Mouse (Mus musculus): Measurements from ENCODE around the gene Ube2f. TPM values are rescaled to one million over a fixed set of nuclear protein-coding genes. Genes with fewer than 3 reads are reported as not detected.

The Ube2f gene
- 40.9 and 43.0 TPM in 2 replicates for total RNA-seq (2017)

- ATAC-seq (replicated peaks in 1 of 2; ENCODE audit: insufficient read depth in 1 of 2, low FRiP score in 2 of 2, low TSS enrichment in 1 of 2, low read depth in 1 of 2, poor library complexity in 2 of 2, severe bottlenecking in 2 of 2): peak; percentile 98 to 99
Observed at GRCm38 (mm10) chr1:91249564-91250414, at the start of gene Ube2f. Gene Ube2f, plus strand, starts transcription at chr1:91250304.

DNA sequence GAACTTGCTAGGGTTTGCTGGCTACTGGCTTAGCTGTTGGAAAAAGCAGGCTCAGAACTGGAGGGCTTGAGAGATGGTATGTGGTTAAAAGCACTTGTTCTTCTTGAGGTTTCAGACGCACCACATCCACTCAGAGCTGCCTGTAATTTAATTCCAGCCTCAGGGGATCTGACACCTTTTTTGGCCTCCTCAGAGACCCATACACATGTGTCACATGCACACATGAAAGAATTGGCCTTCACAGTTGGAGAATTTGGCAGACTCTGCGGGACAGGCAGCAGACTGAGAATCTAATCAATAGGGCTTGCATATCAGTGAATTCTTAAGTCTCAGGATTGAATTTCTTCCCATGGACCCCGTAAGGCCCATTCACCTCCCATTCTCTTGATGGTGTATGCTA, 49.0 kb upstream of the Ube2f start:
- no peak for ATAC-seq (replicated peaks in 1 of 2; ENCODE audit: insufficient read depth in 1 of 2, low FRiP score in 2 of 2, low TSS enrichment in 1 of 2, low read depth in 1 of 2, poor library complexity in 2 of 2, severe bottlenecking in 2 of 2)

- ATAC-seq (replicated peaks in 1 of 2; ENCODE audit: insufficient read depth in 1 of 2, low FRiP score in 2 of 2, low TSS enrichment in 1 of 2, low read depth in 1 of 2, poor library complexity in 2 of 2, severe bottlenecking in 2 of 2): no peak
Observed at GRCm38 (mm10) chr1:91204221-91204765, 45.8 kb upstream of the Ube2f start.

- ATAC-seq (replicated peaks in 1 of 2; ENCODE audit: insufficient read depth in 1 of 2, low FRiP score in 2 of 2, low TSS enrichment in 1 of 2, low read depth in 1 of 2, poor library complexity in 2 of 2, severe bottlenecking in 2 of 2): no peak
Observed at GRCm38 (mm10) chr1:91205651-91206050, 44.5 kb upstream of the Ube2f start.

DNA sequence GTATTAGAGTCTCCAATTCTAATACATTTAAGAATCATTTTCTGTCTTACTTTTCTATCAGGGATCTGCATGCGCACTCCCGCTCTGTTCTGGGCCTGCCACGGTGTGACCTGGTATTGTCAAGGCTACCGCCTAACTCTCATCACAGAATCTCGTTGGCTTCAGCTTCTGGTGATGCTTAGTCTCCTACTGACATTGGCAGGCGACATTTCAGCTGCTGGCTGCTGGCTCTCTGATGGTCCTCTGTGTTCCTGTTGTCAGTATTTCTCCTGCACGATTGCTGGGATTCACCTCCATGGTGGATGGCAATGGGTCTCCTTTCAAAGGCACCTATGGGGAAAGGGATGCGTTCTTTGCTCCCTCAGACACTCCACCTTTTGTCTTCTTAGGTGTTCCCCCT, 43.8 kb upstream of the Ube2f start:
- no peak for ATAC-seq (replicated peaks in 1 of 2; ENCODE audit: insufficient read depth in 1 of 2, low FRiP score in 2 of 2, low TSS enrichment in 1 of 2, low read depth in 1 of 2, poor library complexity in 2 of 2, severe bottlenecking in 2 of 2)

DNA sequence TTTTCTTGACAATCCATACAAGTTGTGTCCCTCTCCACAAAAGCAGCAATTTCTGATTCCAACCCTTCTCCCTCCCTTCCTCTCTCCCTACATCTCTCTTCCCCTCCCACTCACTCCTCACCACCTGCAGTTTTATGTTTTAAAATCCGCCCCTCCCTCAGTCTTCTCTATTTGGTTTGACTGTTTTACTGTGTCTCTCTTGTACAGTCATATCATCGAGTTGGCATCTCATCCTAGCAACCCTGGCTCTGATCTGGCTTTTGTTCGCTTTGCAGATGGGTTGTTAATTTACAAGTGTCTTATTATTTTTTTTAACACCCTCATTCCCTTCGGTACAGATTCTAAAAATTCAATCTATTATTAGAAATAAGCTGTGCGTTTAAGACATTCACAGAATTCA, 43.2 kb upstream of the Ube2f start:
- ATAC-seq (replicated peaks in 1 of 2; ENCODE audit: insufficient read depth in 1 of 2, low FRiP score in 2 of 2, low TSS enrichment in 1 of 2, low read depth in 1 of 2, poor library complexity in 2 of 2, severe bottlenecking in 2 of 2): no peak

- ATAC-seq (replicated peaks in 1 of 2; ENCODE audit: insufficient read depth in 1 of 2, low FRiP score in 2 of 2, low TSS enrichment in 1 of 2, low read depth in 1 of 2, poor library complexity in 2 of 2, severe bottlenecking in 2 of 2): peak in 1 of 2 experiments; percentile 51; a peak in 1 of 4 replicates
Observed at GRCm38 (mm10) chr1:91207334-91208074, 42.6 kb upstream of the Ube2f start.

DNA sequence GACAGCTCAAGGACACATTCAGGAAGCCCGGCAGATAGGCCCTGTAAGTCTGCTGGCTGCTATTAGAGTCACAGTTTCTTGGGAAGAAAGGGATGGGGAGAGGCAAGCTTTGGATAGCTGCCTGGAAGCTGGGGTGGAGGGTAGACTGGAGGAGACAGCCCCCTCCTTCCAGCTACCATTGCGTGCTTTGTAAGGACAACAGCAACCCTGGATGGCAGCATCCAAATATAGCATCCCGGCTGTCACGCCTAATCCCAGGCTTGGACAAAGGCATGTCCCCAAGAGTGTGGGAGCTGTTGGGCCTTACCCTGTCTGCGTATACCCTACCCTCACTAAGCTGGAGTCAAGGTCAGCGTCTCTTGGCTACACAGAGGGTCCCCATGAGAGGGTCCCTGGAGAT, 40.8 kb upstream of the Ube2f start:
- no peak for ATAC-seq (replicated peaks in 1 of 2; ENCODE audit: insufficient read depth in 1 of 2, low FRiP score in 2 of 2, low TSS enrichment in 1 of 2, low read depth in 1 of 2, poor library complexity in 2 of 2, severe bottlenecking in 2 of 2)

GRCm38 (mm10) chr1:91209785-91210184, 40.3 kb upstream of the Ube2f start:
- no peak for ATAC-seq (replicated peaks in 1 of 2; ENCODE audit: insufficient read depth in 1 of 2, low FRiP score in 2 of 2, low TSS enrichment in 1 of 2, low read depth in 1 of 2, poor library complexity in 2 of 2, severe bottlenecking in 2 of 2)

DNA sequence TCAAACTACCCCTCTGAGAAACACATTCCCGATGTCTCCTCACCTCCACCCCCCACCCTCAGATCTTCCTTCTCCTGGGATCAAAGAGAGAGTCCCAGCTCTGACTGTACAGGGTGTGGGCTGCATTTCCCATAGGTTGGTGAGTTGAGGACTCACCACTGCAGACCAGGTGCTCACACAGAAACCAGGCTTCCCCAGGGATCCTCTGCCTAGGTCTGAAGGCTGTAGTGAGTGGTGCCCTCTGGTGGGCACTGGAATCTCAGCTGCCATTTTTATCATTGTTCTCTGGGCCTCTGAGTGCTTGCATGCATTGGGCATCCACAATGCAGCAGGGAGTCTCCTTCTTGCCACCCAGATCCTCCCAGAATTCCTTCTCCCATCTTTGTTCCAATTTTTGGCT, 39.0 kb upstream of the Ube2f start:
- ATAC-seq (replicated peaks in 1 of 2; ENCODE audit: insufficient read depth in 1 of 2, low FRiP score in 2 of 2, low TSS enrichment in 1 of 2, low read depth in 1 of 2, poor library complexity in 2 of 2, severe bottlenecking in 2 of 2): peak; percentile 38 to 52; a peak in 3 of 4 replicates

- ATAC-seq (replicated peaks in 1 of 2; ENCODE audit: insufficient read depth in 1 of 2, low FRiP score in 2 of 2, low TSS enrichment in 1 of 2, low read depth in 1 of 2, poor library complexity in 2 of 2, severe bottlenecking in 2 of 2): no peak
Observed at GRCm38 (mm10) chr1:91211591-91212008, 38.5 kb upstream of the Ube2f start.

GRCm38 (mm10) chr1:91215264-91215663, 34.8 kb upstream of the Ube2f start:
- ATAC-seq (replicated peaks in 1 of 2; ENCODE audit: insufficient read depth in 1 of 2, low FRiP score in 2 of 2, low TSS enrichment in 1 of 2, low read depth in 1 of 2, poor library complexity in 2 of 2, severe bottlenecking in 2 of 2): no peak

- peak in 1 of 2 experiments; percentile 39; a peak in 2 of 4 replicates for ATAC-seq (replicated peaks in 1 of 2; ENCODE audit: insufficient read depth in 1 of 2, low FRiP score in 2 of 2, low TSS enrichment in 1 of 2, low read depth in 1 of 2, poor library complexity in 2 of 2, severe bottlenecking in 2 of 2)
Observed at GRCm38 (mm10) chr1:91215981-91216380, 34.1 kb upstream of the Ube2f start.

DNA sequence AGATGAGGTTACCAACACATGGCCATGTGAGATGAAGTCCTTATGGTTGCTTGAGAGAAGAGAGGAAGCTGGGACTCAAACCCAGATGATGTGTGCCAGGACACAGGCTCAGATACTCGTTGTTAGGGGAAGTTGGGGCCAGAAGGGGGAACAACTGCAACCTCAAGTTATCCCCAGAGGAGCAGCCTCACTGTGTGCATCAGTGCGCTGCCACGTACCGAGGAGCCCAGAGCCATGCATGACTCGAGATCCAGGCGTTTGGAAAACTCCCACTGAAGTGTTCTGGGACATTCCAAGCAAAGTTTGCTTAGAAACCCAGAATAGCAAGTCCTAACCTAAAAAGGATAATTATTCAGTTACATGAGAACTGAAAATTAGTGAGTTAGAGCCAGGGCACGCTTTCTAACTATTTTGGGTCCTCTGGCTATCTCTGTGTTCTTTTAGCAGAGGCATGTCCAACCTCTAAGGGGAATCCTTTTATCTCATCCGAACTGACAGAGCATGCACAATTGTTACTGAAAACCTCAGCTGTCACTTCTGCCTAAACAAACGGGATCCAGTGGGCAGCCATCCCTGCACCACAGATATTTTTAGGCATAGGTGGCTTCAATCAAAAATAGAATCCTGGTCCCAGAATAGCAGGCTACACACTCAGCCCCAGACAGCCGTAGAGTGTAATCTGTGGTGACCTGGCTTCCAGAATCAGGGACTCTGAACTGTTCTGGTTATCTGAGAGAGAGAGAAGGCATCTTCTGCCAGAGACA, 33.4 kb upstream of the Ube2f start:
- peak; percentile 78 to 80 for ATAC-seq (replicated peaks in 1 of 2; ENCODE audit: insufficient read depth in 1 of 2, low FRiP score in 2 of 2, low TSS enrichment in 1 of 2, low read depth in 1 of 2, poor library complexity in 2 of 2, severe bottlenecking in 2 of 2)

DNA sequence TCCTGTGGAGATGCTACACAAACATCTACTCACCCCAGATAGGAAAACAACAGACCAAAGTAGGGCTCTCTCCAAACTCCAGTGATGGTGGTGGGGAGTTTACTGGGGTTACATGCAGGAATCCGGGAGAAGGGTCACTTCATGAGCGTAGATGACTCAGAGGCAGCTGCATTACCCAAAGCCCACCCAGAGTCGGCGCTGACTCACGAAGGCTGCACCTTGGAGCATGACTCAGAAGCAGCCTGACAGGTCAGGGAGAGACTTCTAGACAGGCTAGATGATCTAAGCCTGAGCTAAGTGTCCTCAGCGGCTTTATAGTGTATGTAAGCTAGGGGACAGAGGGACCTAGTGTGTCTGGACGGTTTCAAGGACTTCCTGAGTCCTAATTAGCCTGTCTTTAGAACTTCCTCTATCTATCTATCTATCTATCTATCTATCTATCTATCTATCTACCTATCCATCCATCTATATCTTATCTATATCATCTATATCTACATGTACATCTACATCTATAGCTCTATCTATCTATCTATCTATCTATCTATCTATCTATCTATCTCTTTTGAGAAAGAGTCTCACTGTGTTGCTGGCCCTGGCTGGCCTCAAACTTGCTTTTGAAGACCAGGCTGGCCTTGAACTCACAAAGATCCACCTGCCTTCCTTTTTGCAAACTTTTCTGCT, 30.3 kb upstream of the Ube2f start:
- 0 out of 4 replicates have a peak, but pooled peaks of 1 of the 2 experiments have one; percentile 4 for ATAC-seq (replicated peaks in 1 of 2; ENCODE audit: insufficient read depth in 1 of 2, low FRiP score in 2 of 2, low TSS enrichment in 1 of 2, low read depth in 1 of 2, poor library complexity in 2 of 2, severe bottlenecking in 2 of 2)

- ATAC-seq (replicated peaks in 1 of 2; ENCODE audit: insufficient read depth in 1 of 2, low FRiP score in 2 of 2, low TSS enrichment in 1 of 2, low read depth in 1 of 2, poor library complexity in 2 of 2, severe bottlenecking in 2 of 2): peak; percentile 38 to 54; a peak in 3 of 4 replicates
Observed at GRCm38 (mm10) chr1:91220322-91220672, 29.8 kb upstream of the Ube2f start.

DNA sequence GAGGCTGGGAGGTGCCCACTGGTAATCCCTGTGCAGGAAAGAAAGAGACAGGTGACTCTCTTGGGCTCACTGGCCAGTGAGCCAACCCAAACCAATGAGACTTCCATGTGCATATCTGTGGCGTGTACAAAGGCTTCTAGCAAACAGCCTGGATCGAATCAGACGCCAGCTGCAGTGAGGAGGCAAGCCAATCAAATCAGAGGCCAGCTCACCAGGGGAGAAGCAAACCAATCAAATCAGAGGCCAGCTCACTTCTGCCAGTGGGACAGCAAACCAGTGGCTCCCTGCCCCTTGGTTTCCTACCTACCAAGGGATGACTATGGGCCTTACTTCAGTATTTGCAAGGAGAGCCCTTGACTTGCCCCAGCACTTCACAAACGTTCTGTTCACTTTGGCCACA, 23.5 kb upstream of the Ube2f start:
- ATAC-seq (replicated peaks in 1 of 2; ENCODE audit: insufficient read depth in 1 of 2, low FRiP score in 2 of 2, low TSS enrichment in 1 of 2, low read depth in 1 of 2, poor library complexity in 2 of 2, severe bottlenecking in 2 of 2): no peak

Measured in hematopoietic stem cell, adult 5-6 weeks (primary cell).